Mouse (Mus musculus) E14TG2a.4 (cell line): ENCODE results near the gene Sgpl1.

Source experiments
- CTCF ChIP-seq: conservative IDR thresholded peaks from 2 replicates; pipeline ENCODE4 v1.5.1; 2014; ENCODE audit warnings: low read length
- NANOG ChIP-seq: IDR thresholded peaks from 2 replicates; pipeline ENCODE4 v1.6.1; 2014; ENCODE audit warnings: borderline replicate concordance, low read length, mixed read lengths
- POU5F1 ChIP-seq: IDR thresholded peaks from 2 replicates; pipeline ENCODE4 v1.6.1; 2014; ENCODE audit warnings: low read length, borderline replicate concordance

DNA sequence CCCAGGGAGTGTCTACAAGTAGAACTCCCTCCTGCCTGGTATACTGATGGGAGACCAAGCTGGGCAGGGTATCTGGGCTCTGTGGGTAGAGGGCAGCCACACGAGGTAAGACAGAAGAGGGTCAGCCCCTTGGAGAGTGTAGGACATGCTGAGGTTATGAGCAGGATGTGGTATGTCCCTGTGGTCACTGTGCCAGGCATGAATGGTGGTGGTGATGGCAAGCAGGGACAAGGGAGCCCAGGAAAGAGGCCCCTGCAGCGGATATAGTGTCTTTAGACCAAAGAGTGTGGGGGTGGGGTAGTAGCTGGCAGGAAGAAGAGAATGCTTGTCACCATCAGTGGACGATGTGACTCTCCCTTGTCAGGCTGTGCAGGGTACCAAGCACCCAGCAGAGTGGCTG, 40.5 kb upstream of the Sgpl1 start:
- TF ChIP-seq CTCF (no peak), NANOG (no peak), POU5F1 (no peak)
